Mouse (Mus musculus) thymus, adult 2 months (tissue): ENCODE results near the gene Proca1. TPM values are rescaled to one million over a fixed set of nuclear protein-coding genes. Genes with fewer than 3 reads are reported as not detected.

Experiments used
- DNase-seq: peaks from one replicate; pipeline ENCODE4 v3.0.0; 2021
- H3K27ac ChIP-seq: fragments of 200-500 bp; 2 replicates; pipeline ENCODE4 v1.5.1; 2012; ENCODE audit warnings: low read length, control low read depth; ENCODE audit not compliant: control insufficient read depth, insufficient read depth
- H3K27me3 ChIP-seq: fragments of 200-500 bp; 2 replicates; pipeline ENCODE4 v1.6.1; 2012; ENCODE audit warnings: mild to moderate bottlenecking, low read length, moderate library complexity, mixed read lengths; ENCODE audit not compliant: control insufficient read depth, insufficient read depth
- H3K36me3 ChIP-seq: fragments of 200-500 bp; 2 replicates; pipeline ENCODE4 v1.6.1; 2012; ENCODE audit warnings: mild to moderate bottlenecking, low read length, moderate library complexity; ENCODE audit not compliant: control insufficient read depth, insufficient read depth
- H3K4me1 ChIP-seq: fragments of 200-500 bp; replicated peaks from 2 replicates; pipeline ENCODE4 v1.6.1; 2012; ENCODE audit warnings: low read length; ENCODE audit not compliant: control insufficient read depth, insufficient read depth
- H3K4me3 ChIP-seq: fragments of 200-500 bp; 2 replicates; pipeline ENCODE4 v1.5.1; 2012; ENCODE audit warnings: mild to moderate bottlenecking, low read length, control low read depth, moderate library complexity; ENCODE audit not compliant: control insufficient read depth, insufficient read depth
- CTCF ChIP-seq: fragments of 200-500 bp; IDR thresholded peaks from 2 replicates; pipeline ENCODE4 v1.5.1; 2012; ENCODE audit warnings: mild to moderate bottlenecking, control low read depth, low read length, moderate library complexity, borderline replicate concordance; ENCODE audit not compliant: control insufficient read depth, poor library complexity, insufficient read depth; ENCODE audit errors: extremely low read depth
- POLR2A ChIP-seq: fragments of 200-500 bp; IDR thresholded peaks from 2 replicates; pipeline ENCODE4 v1.6.1; 2012; ENCODE audit warnings: mild to moderate bottlenecking, low read length, control low read depth, moderate library complexity; ENCODE audit not compliant: control insufficient read depth, poor library complexity, insufficient read depth; ENCODE audit errors: extremely low read depth
- WGBS: fragments of 180-500 bp; shearing (Covaris S2); methylation state at CpG from one replicate; pipeline ENCODE4 v1.1.7; 2018; 5-methylcytosine and 5-hydroxymethylcytosine counted together
- polyA plus RNA-seq: library from polyadenylated mRNA; depleted of rRNA; stranded (reverse); fragments of >200 nt; gene quantifications from 2 replicates; pipeline ENCODE4 v1.2.3, GENCODE M21; 2012; rRNA removed

The Proca1 gene
- 0.23 and 0.66 TPM in 2 replicates for polyA plus RNA-seq

- Histone ChIP-seq H3K27me3 (peaks cover 20% of the 10 kb centered on the region), H3K4me1 (peaks cover 26% of the 10 kb centered on the region), H3K36me3 (no peaks in the 10 kb centered on the region), H3K4me3 (no peak within 1 kb of the TSS), H3K27ac (no peak within 1 kb of the TSS)
- TF ChIP-seq CTCF: no peak
- WGBS: 79% methylated on average over 1 of the region's 1 CpGs
- no peak for DNase-seq
Observed at GRCm38 (mm10) chr11:78193113-78193512, at the start of gene Proca1. Proca1 (plus strand) TSS chr11:78193392.

GRCm38 (mm10) chr11:78143520-78143919 is 49.7 kb upstream of the Proca1 start:
- no peak overlapping the region for H3K4me3 ChIP-seq
- H3K27me3 ChIP-seq: no peaks in the 10 kb centered on the region
- H3K4me1 ChIP-seq: no peaks in the 10 kb centered on the region
- no peak overlapping the region for H3K27ac ChIP-seq
- no peaks in the 10 kb centered on the region; the same call in 1 of the 2 replicates for H3K36me3 ChIP-seq
- TF ChIP-seq CTCF (no peak), POLR2A (no peak)
- DNase-seq: no peak
- WGBS: 100% methylated on average over 2 of the region's 2 CpGs

- no peaks in the 10 kb centered on the region; the same call in 1 of the 2 replicates for H3K36me3 ChIP-seq
- H3K4me1 ChIP-seq: no peaks in the 10 kb centered on the region
- no peak for DNase-seq
- H3K27me3 ChIP-seq: no peaks in the 10 kb centered on the region
- no peak overlapping the region for H3K4me3 ChIP-seq
- 92% methylated on average over 5 of the region's 5 CpGs for WGBS
- no peak for TF ChIP-seq CTCF
- TF ChIP-seq POLR2A: no peak
- H3K27ac ChIP-seq: no peak overlapping the region
Observed at GRCm38 (mm10) chr11:78146168-78146567, 47.0 kb upstream of the Proca1 start.

GRCm38 (mm10) chr11:78146707-78147543 is 46.3 kb upstream of the Proca1 start:
- H3K27me3 ChIP-seq: no peaks in the 10 kb centered on the region
- H3K27ac ChIP-seq: no peak overlapping the region
- H3K4me1 ChIP-seq: no peaks in the 10 kb centered on the region
- H3K4me3 ChIP-seq: no peak overlapping the region
- DNase-seq: no peak
- no peaks in the 10 kb centered on the region; the same call in 1 of the 2 replicates for H3K36me3 ChIP-seq
- TF ChIP-seq POLR2A: no peak
- TF ChIP-seq CTCF: no peak
- 94% methylated on average over 6 of the region's 6 CpGs for WGBS

GRCm38 (mm10) chr11:78151161-78151560 is 42.0 kb upstream of the Proca1 start:
- H3K36me3 ChIP-seq: no peaks in the 10 kb centered on the region
- H3K4me3 ChIP-seq: no peak overlapping the region
- TF ChIP-seq CTCF (no peak), POLR2A (no peak)
- no peaks in the 10 kb centered on the region for H3K4me1 ChIP-seq
- H3K27me3 ChIP-seq: no peaks in the 10 kb centered on the region
- no peak overlapping the region for H3K27ac ChIP-seq
- no peak for DNase-seq
- WGBS: 82% methylated on average over 1 of the region's 1 CpGs

GRCm38 (mm10) chr11:78152299-78153231 is 40.6 kb upstream of the Proca1 start:
- Histone ChIP-seq H3K4me3 (no peak overlapping the region), H3K27me3 (no peaks in the 10 kb centered on the region), H3K36me3 (peaks cover 2% of the 10 kb centered on the region), H3K27ac (no peak overlapping the region), H3K4me1 (no peaks in the 10 kb centered on the region)
- 91% methylated on average over 9 of the region's 9 CpGs for WGBS
- TF ChIP-seq POLR2A (no peak), CTCF (no peak)
- no peak for DNase-seq
